Mouse (Mus musculus) heart, embryonic 15.5 days (tissue): Measurements from ENCODE around the gene Rwdd4a. TPM values are rescaled to one million over a fixed set of nuclear protein-coding genes. Genes with fewer than 3 reads are reported as not detected.

ENCODE experiments used
- ATAC-seq: fragments of 200-750 bp; cut with Nextera tagmentation; replicated peaks from 2 replicates; pipeline ENCODE4 v1.8.0; 2017; ENCODE audit warnings: low read depth, moderate TSS enrichment; ENCODE audit not compliant: insufficient number of reproducible peaks, insufficient read depth, low FRiP score
- H3K27ac ChIP-seq: fragments of 300-500 bp; sonication (generic); 2 replicates; pipeline ENCODE4 v1.5.1; 2015; ENCODE audit warnings: mild to moderate bottlenecking, inconsistent platforms
- H3K27me3 ChIP-seq: fragments of 300-500 bp; sonication (generic); 2 replicates; pipeline ENCODE4 v1.6.1; 2015; ENCODE audit warnings: inconsistent platforms
- H3K36me3 ChIP-seq: fragments of 300-500 bp; sonication (generic); 2 replicates; pipeline ENCODE4 v1.6.1; 2015; ENCODE audit warnings: mild to moderate bottlenecking, inconsistent platforms
- H3K4me1 ChIP-seq: fragments of 300-500 bp; sonication (generic); replicated peaks from 2 replicates; pipeline ENCODE4 v1.6.1; 2015; ENCODE audit warnings: inconsistent platforms
- H3K4me2 ChIP-seq: fragments of 300-500 bp; sonication (generic); 2 replicates; pipeline ENCODE4 v1.6.1; 2015; ENCODE audit warnings: inconsistent platforms, mild to moderate bottlenecking, moderate library complexity
- H3K4me3 ChIP-seq: fragments of 300-500 bp; sonication (generic); 2 replicates; pipeline ENCODE4 v1.5.1; 2015; ENCODE audit warnings: mild to moderate bottlenecking, inconsistent platforms
- H3K9ac ChIP-seq: fragments of 300-500 bp; sonication (generic); 2 replicates; pipeline ENCODE4 v1.6.1; 2015; ENCODE audit warnings: mild to moderate bottlenecking, inconsistent platforms
- H3K9me3 ChIP-seq: fragments of 300-500 bp; sonication (generic); replicated peaks from 2 replicates; pipeline ENCODE4 v1.6.1; 2016; ENCODE audit warnings: inconsistent platforms
- WGBS: fragments of 180-500 bp; shearing (Covaris S2); methylation state at CpG from one replicate; pipeline ENCODE4 v1.1.7; 2015; ENCODE audit warnings: mixed read lengths; 5-methylcytosine and 5-hydroxymethylcytosine counted together
- microRNA-seq: library from miRNA; unstranded; fragments of <30 nt; microRNA quantifications from one replicate; pipeline ENCODE4, GENCODE M21; 2016
- polyA plus RNA-seq: library from polyadenylated mRNA; unstranded; fragments of >200 nt; fragmentation: Nextera tagmentation; extraction: Ambion mirVana; gene quantifications from 2 replicates; pipeline ENCODE4 v1.2.1, GENCODE M21; 2015

Rwdd4a gene
- polyA plus RNA-seq, 1 experiment from 2014 or later, result 30.7 TPM

GRCm38 (mm10) chr8:47581454-47581853 is 48.0 kb downstream of the Rwdd4a start:
- 83% methylated on average over 7 of the region's 7 CpGs for WGBS
- ATAC-seq, result no peak
- Histone ChIP-seq H3K4me3 (no peak overlapping the region), H3K9me3 (no peaks in the 10 kb centered on the region), H3K36me3 (no peaks in the 10 kb centered on the region), H3K27ac (no peak overlapping the region), H3K27me3 (no peaks in the 10 kb centered on the region), H3K9ac (no peak overlapping the region), H3K4me1 (peaks cover 3% of the 10 kb centered on the region; the same call in 1 of the 2 replicates), H3K4me2 (no peak overlapping the region)

DNA sequence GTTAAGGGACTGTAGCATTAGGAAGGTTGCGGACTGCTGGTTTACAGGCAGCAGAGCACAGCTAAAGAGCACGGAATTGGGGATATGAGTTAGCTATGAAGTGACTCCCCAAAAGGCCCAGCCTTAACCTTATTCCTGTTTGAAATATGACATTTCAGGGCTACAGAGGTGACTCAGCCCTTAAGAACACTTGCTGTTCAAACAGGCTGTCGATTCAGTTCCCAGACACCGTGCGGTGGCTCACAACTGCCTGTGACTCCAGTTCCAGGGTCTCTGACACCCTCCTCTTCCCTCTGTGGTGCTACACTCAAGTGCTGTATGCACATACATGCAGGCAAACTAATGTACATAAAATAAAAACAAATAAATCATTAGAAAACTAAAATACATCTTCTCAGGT is 55.2 kb downstream of the Rwdd4a start:
- Histone ChIP-seq H3K4me3 (no peak overlapping the region), H3K36me3 (no peaks in the 10 kb centered on the region), H3K9me3 (no peaks in the 10 kb centered on the region), H3K4me2 (no peak overlapping the region), H3K4me1 (peaks cover 3% of the 10 kb centered on the region; the same call in 1 of the 2 replicates), H3K9ac (no peak overlapping the region), H3K27ac (no peak overlapping the region), H3K27me3 (no peaks in the 10 kb centered on the region)
- WGBS, result 91% methylated on average over 5 of the region's 5 CpGs
- no peak for ATAC-seq

DNA sequence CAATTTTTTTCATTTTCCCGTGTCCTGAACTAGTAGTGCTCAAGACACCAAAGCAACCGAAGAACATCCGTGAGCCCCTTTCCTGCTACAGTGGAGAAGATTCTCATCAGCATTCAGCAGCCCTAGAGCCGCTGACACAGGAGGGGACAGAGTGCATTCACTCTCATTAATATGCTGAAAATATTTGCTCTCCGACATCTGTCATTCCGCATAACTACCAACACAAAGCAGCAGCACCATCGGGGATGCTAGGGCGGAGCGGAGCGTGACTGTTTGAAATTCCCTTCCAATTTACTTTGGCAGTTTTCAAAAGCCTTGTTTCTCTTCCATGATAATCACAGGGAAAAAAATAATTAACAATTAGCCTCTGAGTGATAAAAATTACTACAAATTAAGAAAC is 56.9 kb downstream of the Rwdd4a start:
- H3K27me3 ChIP-seq, result no peaks in the 10 kb centered on the region
- no peak for ATAC-seq
- no peak overlapping the region for H3K4me3 ChIP-seq
- H3K4me1 ChIP-seq, result no peaks in the 10 kb centered on the region
- H3K4me2 ChIP-seq, result no peak overlapping the region
- H3K36me3 ChIP-seq, result no peaks in the 10 kb centered on the region
- H3K9ac ChIP-seq, result no peak overlapping the region
- H3K27ac ChIP-seq, result no peak overlapping the region
- no peaks in the 10 kb centered on the region for H3K9me3 ChIP-seq
- WGBS, result 81% methylated on average over 10 of the region's 10 CpGs

- Histone ChIP-seq H3K27me3 (no peaks in the 10 kb centered on the region), H3K4me2 (no peak overlapping the region), H3K36me3 (no peaks in the 10 kb centered on the region), H3K9me3 (no peaks in the 10 kb centered on the region), H3K9ac (no peak overlapping the region), H3K4me1 (no peaks in the 10 kb centered on the region), H3K4me3 (no peak overlapping the region), H3K27ac (no peak overlapping the region)
- 72% methylated on average over 8 of the region's 8 CpGs for WGBS
- ATAC-seq, result no peak
Measured at GRCm38 (mm10) chr8:47600664-47601063, 67.2 kb downstream of the Rwdd4a start.

Small RNAs within 50 kb of the gene (microRNA-seq; reads per million reads assigned to microRNA genes)
- not detected for gene Gm27409

Other genes starting within 250 kb of the Rwdd4a start
- gene Stox2, start 87.3 kb upstream of the Rwdd4a start, polyA plus RNA-seq, result 8.7 and 9.4 TPM in 2 replicates
- 18.7 and 22.0 TPM in 2 replicates for gene Trappc11, start 194 bp upstream of the Rwdd4a start, polyA plus RNA-seq
- 6.4 and 7.1 TPM in 2 replicates for gene Ing2, start 141.9 kb downstream of the Rwdd4a start, polyA plus RNA-seq
- 14.1 and 15.9 TPM in 2 replicates for gene Cdkn2aip, start 180.3 kb downstream of the Rwdd4a start, polyA plus RNA-seq